Mouse (Mus musculus) gastrocnemius, postnatal 10 days (tissue): ENCODE results near the gene Olfr1018. TPM values are rescaled to one million over a fixed set of nuclear protein-coding genes. Genes with fewer than 3 reads are reported as not detected.

ENCODE experiments used
- DNase-seq: peaks from one replicate; pipeline ENCODE4 v3.0.0; 2021; ENCODE audit warnings: mixed read lengths
- long read RNA-seq, 2 experiments: library from polyadenylated mRNA; stranded (forward); transcript quantifications; one replicate each; pipeline ENCODE4 v2.0.0; 2021
- total RNA-seq, 2 experiments: library from RNA; stranded (reverse); gene quantifications; 2 replicates each; pipeline ENCODE4 v1.2.3; 2021

The Olfr1018 gene
- not detected for total RNA-seq
- long read RNA-seq, experiment 1: 0 reads
- long read RNA-seq, experiment 2: 0 reads

DNA sequence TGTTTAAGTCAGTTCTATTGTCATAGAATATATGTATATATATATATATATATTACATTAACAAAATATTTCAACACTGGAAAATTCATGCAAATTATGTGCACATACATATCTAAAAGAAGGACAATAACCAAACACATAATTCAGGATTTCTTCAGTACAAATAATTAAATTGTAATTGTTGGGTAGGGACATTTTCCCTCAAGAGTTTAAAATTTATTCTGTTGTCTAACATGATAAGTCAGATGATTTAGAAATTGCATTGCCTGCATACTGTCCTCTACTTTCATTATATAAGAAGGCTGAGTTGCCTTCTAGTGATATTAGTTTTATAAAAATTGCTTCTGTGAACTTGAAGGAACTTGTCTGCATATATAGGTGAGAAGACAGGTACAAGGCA, at the start of gene Olfr1018:
Olfr1018 (plus strand) TSS at position 301 of the 400 bp plus-strand sequence.
- DNase-seq: no peak

- DNase-seq: no peak
Observed at GRCm38 (mm10) chr2:85772413-85772812, 45.9 kb upstream of the Olfr1018 start, which contains the start of gene Olfr1014. Gene Olfr1014, plus strand, starts transcription at chr2:85772713.

DNA sequence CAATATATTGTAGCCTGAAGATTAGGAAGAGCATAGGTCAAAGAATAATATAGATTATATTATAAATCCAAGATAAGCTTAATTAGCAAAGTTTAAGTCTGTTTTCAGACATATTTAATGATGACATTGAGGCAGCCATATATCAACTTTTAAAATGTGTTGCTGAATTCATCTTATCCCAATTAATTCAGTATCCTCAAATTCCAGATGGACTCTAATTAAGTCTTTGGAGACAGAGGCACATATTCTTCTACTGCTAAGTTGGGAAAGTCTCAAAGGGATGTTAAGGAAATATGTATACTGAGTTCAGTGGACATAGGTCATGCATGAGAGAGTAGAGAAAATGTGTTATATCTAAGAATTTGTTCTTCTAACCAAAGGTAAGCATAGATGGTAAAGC, 36.6 kb upstream of the Olfr1018 start, which contains the start of gene Olfr1015:
Olfr1015 (plus strand) TSS at position 301 of the 400 bp plus-strand sequence.
- DNase-seq: no peak

DNA sequence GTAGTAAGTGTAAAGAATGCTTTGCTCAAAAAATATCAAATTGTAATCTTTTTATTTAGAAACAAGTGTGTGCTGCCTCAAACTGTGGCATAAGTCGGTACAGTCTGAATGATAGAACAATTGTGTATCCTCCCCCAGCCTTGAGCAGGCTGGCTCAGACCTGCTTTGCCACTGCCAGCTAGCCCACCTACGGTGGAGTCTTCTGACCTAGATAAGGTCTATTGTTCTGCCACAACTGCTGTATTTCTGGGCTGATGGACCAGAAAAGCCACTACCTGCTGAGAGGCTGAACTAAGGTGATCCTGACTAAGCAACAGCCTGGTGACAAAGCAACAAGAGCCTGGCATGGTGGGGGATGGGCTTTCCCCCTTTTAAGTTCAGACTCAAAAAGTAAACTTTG, 25.9 kb upstream of the Olfr1018 start:
- no peak for DNase-seq

GRCm38 (mm10) chr2:85802444-85802843, 15.8 kb upstream of the Olfr1018 start, which contains the start of gene Olfr1016:
Gene Olfr1016, minus strand, starts transcription at chr2:85802544.
- no peak for DNase-seq

DNA sequence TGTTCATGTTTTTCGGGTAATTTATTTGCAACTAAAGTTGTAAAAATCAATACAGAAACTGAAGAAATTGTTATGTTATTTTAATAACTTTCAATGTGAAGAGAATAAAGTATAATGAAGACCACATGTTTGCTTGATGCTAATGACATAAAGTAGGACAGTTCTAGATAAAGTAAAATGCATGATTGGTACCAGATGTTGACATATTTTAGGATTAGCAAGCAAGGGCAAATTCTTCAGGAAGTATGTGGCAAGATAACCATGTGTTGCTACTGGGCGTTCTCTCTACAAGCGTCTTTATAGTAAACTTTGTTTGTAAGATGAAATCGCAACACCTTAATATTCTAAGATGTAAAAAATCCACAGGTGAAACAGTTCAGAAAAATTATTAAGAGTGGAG, 13.8 kb upstream of the Olfr1018 start:
- no peak for DNase-seq

DNA sequence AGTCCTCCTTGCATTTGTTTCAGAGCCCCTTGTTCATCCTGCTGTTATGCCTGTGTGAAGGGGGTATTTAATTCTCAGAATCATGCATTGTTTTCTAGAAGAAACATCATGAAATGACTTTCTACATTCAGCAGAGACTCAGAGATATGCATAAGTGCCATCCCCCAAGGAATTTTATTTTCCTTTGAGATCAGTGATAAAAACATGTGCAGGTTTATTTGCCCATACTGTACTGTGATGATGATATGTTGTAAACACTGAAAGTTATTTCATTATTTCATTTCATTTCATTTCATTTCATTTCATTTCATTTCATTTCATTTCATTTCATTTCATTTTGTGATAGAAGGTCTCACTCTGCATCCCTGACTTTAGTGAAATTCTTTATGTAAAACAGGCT, 27.1 kb downstream of the Olfr1018 start, which contains the start of gene Olfr1019:
Olfr1019 (minus strand) TSS at position 101 of the 400 bp plus-strand sequence.
- no peak for DNase-seq

DNA sequence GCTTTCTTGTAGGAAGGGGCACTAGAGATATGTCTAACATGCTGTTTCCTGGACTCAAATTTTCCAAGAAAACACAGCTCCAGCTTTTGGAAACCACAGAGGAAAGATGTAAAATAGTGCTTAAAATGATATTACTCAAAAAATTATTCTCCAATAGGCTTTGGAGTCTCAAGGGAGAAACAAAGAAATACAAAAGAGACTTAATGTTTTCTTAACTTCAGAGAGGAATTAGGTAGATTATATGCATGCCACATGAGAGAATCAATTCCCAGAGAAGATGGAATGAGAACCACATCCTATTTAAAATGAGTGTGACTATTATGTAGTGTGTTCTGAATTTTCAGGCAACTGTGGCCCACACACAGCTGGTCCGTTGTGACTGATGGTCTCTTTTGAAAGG, 28.5 kb downstream of the Olfr1018 start, which contains the start of gene Olfr1020:
Olfr1020 (plus strand) TSS at position 301 of the 400 bp plus-strand sequence.
- no peak for DNase-seq

GRCm38 (mm10) chr2:85868294-85868693, 50.0 kb downstream of the Olfr1018 start, which contains the start of gene Olfr1022:
Gene Olfr1022, plus strand, starts transcription at chr2:85868594.
- DNase-seq: no peak

Other genes with a start within 250 kb of the Olfr1018 start
- not detected for gene Olfr996, start 239.3 kb upstream of the Olfr1018 start, total RNA-seq
- gene Olfr998, start 229.5 kb upstream of the Olfr1018 start, total RNA-seq: not detected
- not detected for gene Olfr1000, start 206.6 kb upstream of the Olfr1018 start, total RNA-seq
- gene Olfr1002, start 167.8 kb upstream of the Olfr1018 start, total RNA-seq: not detected
- gene Olfr154, start 154.0 kb upstream of the Olfr1018 start, total RNA-seq: not detected
- gene Olfr1006, start 139.7 kb upstream of the Olfr1018 start, total RNA-seq: not detected
- not detected for gene Olfr1008, start 129.0 kb upstream of the Olfr1018 start, total RNA-seq
- not detected for gene Olfr1009, start 103.1 kb upstream of the Olfr1018 start, total RNA-seq
- not detected for gene Olfr1012, start 55.7 kb upstream of the Olfr1018 start, total RNA-seq
- not detected for gene Olfr1013, start 51.4 kb upstream of the Olfr1018 start, total RNA-seq
- not detected for gene Olfr1014, start 45.8 kb upstream of the Olfr1018 start, total RNA-seq
- not detected for gene Olfr1015, start 36.5 kb upstream of the Olfr1018 start, total RNA-seq
- not detected for gene Olfr1016, start 15.9 kb upstream of the Olfr1018 start, total RNA-seq
- not detected for gene Olfr1019, start 27.0 kb downstream of the Olfr1018 start, total RNA-seq
- not detected for gene Olfr1020, start 28.6 kb downstream of the Olfr1018 start, total RNA-seq
- not detected for gene Olfr1022, start 50.1 kb downstream of the Olfr1018 start, total RNA-seq
- gene Olfr1023, start 67.2 kb downstream of the Olfr1018 start, total RNA-seq: not detected
- not detected for gene Olfr1024, start 86.6 kb downstream of the Olfr1018 start, total RNA-seq
- not detected for gene Olfr1025-ps1, start 96.7 kb downstream of the Olfr1018 start, total RNA-seq
- gene Olfr1026, start 103.1 kb downstream of the Olfr1018 start, total RNA-seq: not detected
- gene Olfr1028, start 132.0 kb downstream of the Olfr1018 start, total RNA-seq: not detected
- gene Olfr1029, start 155.4 kb downstream of the Olfr1018 start, total RNA-seq: not detected
- not detected for gene Olfr1030, start 160.8 kb downstream of the Olfr1018 start, total RNA-seq
- gene Olfr1031, start 171.8 kb downstream of the Olfr1018 start, total RNA-seq: not detected
- not detected for gene Olfr1032, start 187.1 kb downstream of the Olfr1018 start, total RNA-seq
- gene Olfr1033, start 202.2 kb downstream of the Olfr1018 start, total RNA-seq: under 1 TPM; 0.09 to 0.45 TPM
- not detected for gene Olfr1034, start 227.4 kb downstream of the Olfr1018 start, total RNA-seq